Mouse (Mus musculus): Measurements from ENCODE around the gene Srpk1. TPM values are rescaled to one million over a fixed set of nuclear protein-coding genes. Genes with fewer than 3 reads are reported as not detected.
A peak's percentile ranks its signal among the peaks of the same experiment; 100 is the strongest.
"Not testable (repeated sequence)": the region's sequence is repeated elsewhere in the genome, so short reads cannot be mapped to it uniquely, and the experiment has no call there.

Srpk1 gene
- polyA plus RNA-seq, 1 experiment = 26.6 TPM

DNA sequence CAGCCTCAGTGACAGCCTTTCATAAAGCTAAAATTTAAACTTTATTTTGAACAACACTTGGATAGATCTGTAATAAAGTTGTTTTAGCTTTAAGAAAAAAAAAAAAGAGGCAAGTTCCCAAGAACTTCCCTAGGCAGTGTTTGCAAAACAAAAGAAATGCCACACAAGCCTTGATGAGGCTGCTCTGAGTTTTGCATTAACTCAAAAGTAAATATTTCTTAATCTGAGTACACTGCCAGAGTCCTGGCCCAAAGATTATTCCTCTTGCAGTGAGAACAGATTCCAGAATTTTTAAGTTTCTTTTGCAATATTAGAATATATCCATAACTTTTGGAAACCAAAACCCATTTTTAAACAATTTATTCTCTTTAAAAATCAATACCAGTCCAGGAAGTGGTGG is 57.3 kb downstream of the Srpk1 start:
- DNase-seq (ENCODE audit: low read depth, low spot score) = no peak

DNA sequence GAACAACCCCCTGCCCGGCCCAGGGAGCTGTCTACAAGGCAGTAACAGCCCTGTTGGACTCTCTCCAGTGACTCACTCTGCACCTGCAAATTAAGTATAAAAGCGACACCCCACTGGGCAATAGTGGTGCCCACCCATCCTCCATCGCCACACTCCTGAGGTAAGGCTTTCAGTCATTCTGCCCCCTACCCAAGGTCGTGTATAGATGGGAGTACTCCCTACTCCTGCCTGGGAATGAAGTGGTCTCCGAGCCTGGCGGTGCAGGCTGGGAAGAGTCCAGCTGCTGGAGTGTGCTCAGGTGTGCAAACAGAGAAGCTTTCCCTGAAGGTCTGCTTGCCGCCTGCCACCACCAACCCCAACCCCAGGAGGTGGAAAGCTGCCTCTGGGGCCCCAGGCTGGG is 60.9 kb downstream of the Srpk1 start:
- WGBS = 20% methylated on average over 7 of the region's 7 CpGs
- no peak for DNase-seq (ENCODE audit: low read depth, low spot score)

DNA sequence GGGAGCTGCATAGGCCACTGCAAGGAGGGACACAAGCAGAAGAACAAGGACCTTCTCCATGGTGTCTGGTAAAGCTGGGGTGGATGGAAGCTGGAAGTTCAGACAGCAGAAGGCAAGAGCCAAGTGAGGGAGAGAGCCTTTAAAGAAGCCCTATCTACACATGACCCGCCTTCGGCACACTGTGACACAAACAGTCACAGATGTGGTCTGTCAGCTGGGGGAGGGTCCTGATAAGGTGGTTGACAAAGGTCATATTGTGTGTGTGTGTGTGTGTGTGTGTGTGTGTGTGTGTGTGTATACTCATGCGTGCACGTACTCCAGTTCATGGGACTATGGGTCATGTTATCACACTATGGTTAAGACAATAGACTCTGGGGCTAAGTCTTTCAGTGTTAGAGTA is 61.9 kb downstream of the Srpk1 start, which contains the start of gene Clps:
Clps (minus strand) TSS at position 169 of the 400 bp plus-strand sequence.
- DNase-seq (ENCODE audit: low read depth, low spot score) = no peak
- WGBS = 69% methylated on average over 4 of the region's 4 CpGs

DNA sequence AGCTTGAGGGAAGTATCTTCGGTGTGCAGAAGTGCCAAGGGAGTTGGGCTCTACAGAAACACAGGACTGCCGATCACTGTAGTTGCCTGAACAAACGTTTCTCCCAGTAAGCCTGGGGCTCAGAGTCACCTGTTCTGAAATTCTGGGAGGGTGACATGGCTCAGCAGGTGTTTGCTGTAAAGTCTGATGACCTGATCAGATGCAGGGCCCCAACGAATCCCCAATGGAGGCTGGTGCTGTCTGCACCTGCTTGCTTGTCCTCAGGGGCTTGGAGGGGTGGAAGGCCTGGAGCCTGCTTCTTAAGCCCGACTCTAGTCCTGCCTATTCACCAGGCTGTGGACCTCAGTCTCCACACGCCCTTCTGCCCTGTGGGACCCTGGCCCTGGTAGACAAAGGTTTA is 64.7 kb downstream of the Srpk1 start:
- DNase-seq (ENCODE audit: low read depth, low spot score) = no peak
- 59% methylated on average over 6 of the region's 6 CpGs for WGBS

DNA sequence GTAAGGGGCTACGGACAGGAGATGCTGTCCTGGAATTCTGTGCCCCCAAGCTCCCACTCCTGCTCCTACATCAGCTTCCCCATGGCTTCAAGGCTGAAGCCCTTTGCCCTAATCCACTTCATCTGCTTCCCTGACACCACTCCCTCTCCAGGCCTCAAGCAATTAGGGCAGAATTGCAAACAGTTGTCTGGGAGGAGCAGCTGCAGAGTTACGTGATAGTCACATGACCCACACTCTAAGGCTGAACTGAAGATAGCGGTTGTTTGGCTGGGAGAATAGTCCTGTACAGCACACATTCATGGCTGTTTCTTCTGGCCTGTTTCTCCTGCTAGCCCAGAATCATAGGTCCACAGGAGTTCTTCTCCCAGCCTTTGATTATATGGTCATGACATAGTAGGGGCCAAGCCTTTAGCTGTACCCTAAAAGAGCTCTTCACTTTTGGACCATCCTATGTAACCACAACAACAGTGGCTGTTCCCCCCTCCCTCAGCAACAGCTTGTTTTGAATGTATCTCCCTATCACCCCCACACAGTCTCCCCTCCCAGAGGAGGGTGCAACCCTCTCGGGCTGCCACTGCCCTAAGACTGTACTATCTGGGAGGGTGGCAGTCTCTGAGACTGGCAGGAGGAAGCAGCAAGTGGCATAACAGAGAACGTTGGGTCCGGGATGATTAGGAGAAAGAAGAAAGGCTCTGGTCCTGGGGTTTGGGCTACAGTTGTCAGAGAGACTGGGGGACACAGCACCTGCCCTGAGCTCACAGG is 65.7 kb downstream of the Srpk1 start:
- 32% methylated on average over 6 of the region's 6 CpGs for WGBS
- peak; percentile 73 for DNase-seq (ENCODE audit: low read depth, low spot score)

DNA sequence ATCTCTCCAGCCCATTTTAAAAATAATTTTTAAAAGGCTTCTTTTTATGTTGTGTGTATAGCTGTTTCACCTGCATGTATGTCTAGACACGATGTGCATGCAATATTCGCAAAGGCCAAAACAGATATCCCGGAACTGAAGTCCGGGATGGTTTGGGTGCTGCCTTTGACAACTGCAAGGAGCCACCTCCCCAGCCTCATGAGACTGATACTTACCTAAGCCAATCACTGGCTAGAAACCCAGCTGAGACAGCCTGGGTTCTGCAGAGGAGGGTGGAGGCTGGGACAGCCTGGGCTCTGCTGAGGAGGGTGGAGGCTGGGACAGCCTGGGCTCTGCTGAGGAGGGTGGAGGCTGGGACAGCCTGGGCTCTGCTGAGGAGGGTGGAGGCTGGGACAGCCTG is 68.5 kb downstream of the Srpk1 start:
- DNase-seq (ENCODE audit: low read depth, low spot score) = not testable (repeated sequence)
- 93% methylated on average over 4 of the region's 4 CpGs for WGBS

DNA sequence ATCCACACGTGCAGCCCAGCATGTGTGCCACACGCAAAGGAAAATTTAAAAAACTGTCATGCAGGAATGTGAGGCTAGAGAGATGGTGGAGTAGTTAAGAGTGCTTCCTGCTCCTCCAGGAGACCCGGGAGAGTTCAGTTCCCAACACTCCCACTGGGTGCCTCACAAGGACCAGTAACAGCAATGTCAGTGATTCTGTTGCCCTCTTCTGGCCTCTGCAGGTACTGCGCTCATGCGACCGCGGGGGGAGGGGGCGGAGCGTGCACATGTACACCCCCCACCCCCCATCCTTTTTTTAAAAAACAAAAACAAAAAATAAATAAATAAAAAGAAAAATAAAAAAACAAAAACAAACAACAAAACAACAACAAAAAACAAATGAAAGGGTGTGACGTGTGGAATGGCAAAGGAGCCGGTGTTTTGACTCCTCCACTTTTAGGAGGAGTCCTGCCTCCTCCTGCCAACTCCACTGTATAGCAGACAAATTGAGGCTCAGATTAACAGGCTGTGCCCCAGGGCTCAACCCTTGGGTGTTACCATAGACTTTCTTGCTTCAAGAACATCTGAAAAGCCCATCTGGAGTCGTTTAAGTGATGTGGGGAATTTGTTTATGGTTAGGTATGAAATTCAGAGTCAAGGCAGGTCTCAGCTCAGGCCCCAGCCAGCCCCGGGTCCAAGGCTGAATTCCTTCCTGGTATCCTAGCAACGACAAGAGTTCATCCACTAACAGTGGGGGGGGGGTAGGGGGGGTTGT is 69.3 kb downstream of the Srpk1 start:
- WGBS = 12% methylated on average over 14 of the region's 14 CpGs
- no peak for DNase-seq (ENCODE audit: low read depth, low spot score)

DNA sequence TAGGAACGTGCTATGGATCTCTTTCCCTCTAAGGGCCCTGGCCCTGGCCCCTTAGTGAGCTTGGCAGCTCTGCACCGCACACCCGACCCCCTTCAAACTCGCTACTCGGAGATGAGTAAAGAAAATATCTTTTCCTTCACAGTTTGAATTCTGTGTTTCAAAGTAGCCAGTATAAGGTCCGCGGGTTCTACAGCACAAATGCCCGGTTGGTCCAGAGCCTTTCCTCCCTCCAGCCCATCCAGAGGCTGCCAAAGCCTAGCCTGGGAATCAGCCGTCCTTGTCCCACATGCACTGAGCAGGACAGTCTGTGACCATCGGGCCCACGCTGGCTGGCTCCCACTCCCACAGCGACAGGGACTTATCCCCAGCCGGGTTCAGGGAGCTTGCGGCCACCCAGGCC is 73.4 kb downstream of the Srpk1 start, which contains the start of gene Clpsl2:
Clpsl2 (plus strand) TSS at position 301 of the 400 bp plus-strand sequence.
- no peak for DNase-seq (ENCODE audit: low read depth, low spot score)
- 81% methylated on average over 14 of the region's 14 CpGs for WGBS

DNA sequence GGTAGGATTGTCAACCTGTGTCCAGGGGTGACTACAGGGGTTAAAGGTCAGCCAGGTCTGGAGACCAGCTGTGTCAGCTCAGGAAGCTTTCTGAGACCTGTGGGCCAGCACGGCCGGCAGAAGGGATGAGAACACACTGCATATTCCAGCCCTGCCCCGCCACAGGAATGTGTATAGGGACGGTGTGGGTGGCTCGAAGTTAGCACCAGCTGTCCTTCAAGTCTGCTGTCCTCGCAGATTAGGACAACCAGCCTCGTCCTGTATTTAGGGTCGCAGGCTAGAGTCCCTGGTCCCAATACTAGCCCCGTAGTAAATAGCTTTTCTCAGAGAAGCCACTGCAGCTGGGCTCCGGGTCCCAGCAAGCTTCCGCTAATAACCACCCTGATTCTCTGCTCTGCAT is 74.0 kb downstream of the Srpk1 start:
- WGBS = 56% methylated on average over 11 of the region's 11 CpGs

DNA sequence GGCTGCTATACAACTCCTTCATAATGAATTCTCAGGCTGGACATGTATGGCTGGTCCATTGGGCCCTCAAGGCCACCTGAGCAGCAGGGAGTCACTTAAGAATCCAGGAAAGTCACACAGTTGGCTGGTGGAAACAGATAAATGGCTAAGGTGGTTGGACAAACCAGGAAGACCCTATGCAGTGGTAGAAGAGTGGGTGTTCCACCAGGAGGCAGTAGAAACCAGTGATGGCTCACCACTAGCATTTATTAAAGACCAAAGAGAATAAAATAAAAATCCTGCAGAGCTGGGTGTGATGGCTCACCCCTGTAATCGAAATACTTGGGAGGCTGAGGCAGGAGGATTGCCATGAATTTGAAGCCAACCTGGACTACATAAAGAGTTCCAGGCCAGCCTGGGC is 75.6 kb downstream of the Srpk1 start:
- 67% methylated on average over 1 of the region's 1 CpGs for WGBS
- DNase-seq (ENCODE audit: low read depth, low spot score) = no peak

More for the DNA sequence above, 74.0 kb downstream of the Srpk1 start:
- no peak for DNase-seq (ENCODE audit: low read depth, low spot score)

DNA sequence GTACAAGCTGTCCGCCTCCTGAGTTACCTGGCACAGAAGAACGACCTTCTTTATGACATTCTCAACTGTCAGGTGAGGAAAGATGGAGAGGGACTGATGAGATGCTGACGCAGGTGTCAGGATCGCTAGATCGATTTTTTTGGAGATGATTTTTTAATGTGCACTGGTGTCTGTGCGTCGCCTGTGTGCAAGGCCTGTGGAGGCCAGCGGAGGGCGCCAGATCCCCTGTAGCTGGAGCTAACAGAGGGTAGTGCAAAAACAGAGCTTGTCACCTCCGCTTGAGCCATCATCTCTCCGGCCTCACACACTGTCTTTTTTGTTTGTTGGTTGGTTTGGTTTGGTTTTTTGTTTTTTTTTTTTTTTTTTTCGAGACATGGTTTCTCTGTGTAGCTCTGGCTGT is 84.6 kb downstream of the Srpk1 start:
- DNase-seq (ENCODE audit: low read depth, low spot score) = no peak
- 58% methylated on average over 12 of the region's 12 CpGs for WGBS

Other genes starting within 250 kb of the Srpk1 start
- gene Fkbp5, start 105.2 kb downstream of the Srpk1 start, polyA plus RNA-seq (2012; rRNA removed) = 12.8 and 17.9 TPM in 2 replicates
- not detected in 2 replicates for gene Armc12, start 91.9 kb downstream of the Srpk1 start, polyA plus RNA-seq (2012; rRNA removed)
- 0.38 TPM in 1 of 2 replicates, not detected in the other for gene Clpsl2, start 73.3 kb downstream of the Srpk1 start, polyA plus RNA-seq (2012; rRNA removed)
- gene Clps, start 61.9 kb downstream of the Srpk1 start, polyA plus RNA-seq (2012; rRNA removed) = 606 and 786 TPM in 2 replicates
- gene Lhfpl5, start 47.1 kb downstream of the Srpk1 start, polyA plus RNA-seq (2012; rRNA removed) = 0.63 and 0.84 TPM in 2 replicates
- gene Slc26a8, start 67.5 kb upstream of the Srpk1 start, polyA plus RNA-seq (2012; rRNA removed) = 0.14 and 0.52 TPM in 2 replicates
- 49.0 and 62.1 TPM in 2 replicates for gene Mapk14, start 68.6 kb upstream of the Srpk1 start, polyA plus RNA-seq (2012; rRNA removed)
- gene AC170998.1, start 103.4 kb upstream of the Srpk1 start, polyA plus RNA-seq (2012; rRNA removed) = 0.26 and 0.44 TPM in 2 replicates
- gene Mapk13, start 146.6 kb upstream of the Srpk1 start, polyA plus RNA-seq (2012; rRNA removed) = 387 and 424 TPM in 2 replicates
- 71.3 and 102 TPM in 2 replicates for gene Brpf3, start 178.4 kb upstream of the Srpk1 start, polyA plus RNA-seq (2012; rRNA removed)
- gene Pnpla1, start 235.7 kb upstream of the Srpk1 start, polyA plus RNA-seq (2012; rRNA removed) = 1.0 and 1.5 TPM in 2 replicates